Mouse (Mus musculus): ENCODE results near the gene Htra3.

Htra3 gene

GRCm38 (mm10) chr5:35679256-35680155, at the start of gene Htra3:
Gene Htra3 (minus strand): TSS chr5:35679782.
- no peak for DNase-seq

GRCm38 (mm10) chr5:35728957-35729460, 49.4 kb upstream of the Htra3 start:
- peak; percentile 83 for DNase-seq

DNA sequence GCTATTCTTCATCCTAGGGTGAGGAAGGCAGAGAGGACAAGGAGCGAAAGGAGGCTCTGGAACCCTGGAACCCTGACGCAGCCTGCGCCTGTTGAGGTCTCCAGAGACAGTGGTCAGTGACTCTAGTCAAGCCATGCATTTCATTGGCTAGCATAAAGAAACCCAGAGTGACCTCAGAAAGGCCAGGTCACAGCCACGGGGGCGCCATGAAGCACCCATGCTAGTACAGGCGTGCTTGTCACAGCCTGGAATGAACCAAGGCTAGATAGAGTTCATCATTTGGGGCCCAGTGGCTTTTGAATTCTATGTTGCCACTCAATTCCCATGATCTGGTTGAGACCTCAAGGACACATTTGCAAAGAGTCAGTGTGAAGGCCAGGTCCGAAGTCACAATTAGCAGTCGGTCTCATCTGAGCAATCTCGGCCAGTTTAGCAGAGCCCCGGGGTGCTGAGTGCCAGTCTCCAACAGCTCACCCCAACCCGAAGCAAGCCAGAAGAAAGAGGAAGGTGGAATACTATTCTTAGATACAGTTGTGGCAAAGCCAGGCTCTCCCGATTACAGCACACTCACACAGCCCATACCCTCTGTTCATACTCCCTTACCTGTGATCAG, 48.9 kb upstream of the Htra3 start:
- DNase-seq: no peak

- DNase-seq: no peak
Measured at GRCm38 (mm10) chr5:35727447-35727846, 47.9 kb upstream of the Htra3 start.

- no peak for DNase-seq
Measured at GRCm38 (mm10) chr5:35725840-35726239, 46.3 kb upstream of the Htra3 start.

DNA sequence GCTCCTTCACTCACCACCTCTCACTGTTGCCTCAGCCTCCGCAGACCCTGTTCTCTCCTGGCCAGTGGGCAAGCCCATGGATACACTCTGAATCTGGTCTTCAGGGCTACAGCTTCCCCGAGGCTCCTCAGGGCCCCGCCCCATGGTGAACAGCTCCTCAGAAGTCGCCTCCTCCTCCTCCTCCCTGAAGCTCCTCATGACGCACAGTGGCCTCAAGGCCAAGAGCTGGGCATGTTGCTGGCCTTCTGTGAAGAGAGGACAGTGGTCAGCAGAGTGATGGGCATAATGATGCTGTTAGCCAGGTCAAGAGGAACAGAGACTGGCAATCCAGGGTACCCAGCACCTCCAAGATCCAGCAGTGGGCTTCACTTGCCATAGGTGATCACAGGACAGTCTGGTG, 44.3 kb upstream of the Htra3 start:
- no peak for DNase-seq

DNA sequence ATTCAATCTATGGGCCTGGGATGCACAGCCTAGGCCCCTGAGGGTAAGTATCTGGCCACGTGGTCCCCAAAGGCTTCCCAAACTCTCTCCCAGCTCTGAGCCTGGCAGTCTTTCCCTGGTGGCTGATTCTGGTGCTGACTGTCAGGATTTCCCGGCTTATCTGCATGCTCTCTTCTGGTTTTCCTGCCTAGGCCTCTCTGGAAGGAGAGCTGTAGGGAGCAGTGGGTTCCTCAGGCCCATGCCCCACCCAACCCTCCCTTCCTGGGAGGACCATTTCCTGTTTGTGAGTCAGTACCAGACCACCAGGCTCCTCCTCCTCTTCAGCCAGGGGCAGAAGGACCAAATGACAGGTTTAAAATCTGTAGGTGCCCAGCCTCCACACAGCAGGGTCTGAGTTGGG, 43.1 kb upstream of the Htra3 start:
- no peak for DNase-seq

GRCm38 (mm10) chr5:35721933-35722332, 42.4 kb upstream of the Htra3 start:
- DNase-seq: no peak

- no peak for DNase-seq
Measured at GRCm38 (mm10) chr5:35719880-35720279, 40.3 kb upstream of the Htra3 start.

GRCm38 (mm10) chr5:35719343-35719742, 39.8 kb upstream of the Htra3 start:
- DNase-seq: no peak

DNA sequence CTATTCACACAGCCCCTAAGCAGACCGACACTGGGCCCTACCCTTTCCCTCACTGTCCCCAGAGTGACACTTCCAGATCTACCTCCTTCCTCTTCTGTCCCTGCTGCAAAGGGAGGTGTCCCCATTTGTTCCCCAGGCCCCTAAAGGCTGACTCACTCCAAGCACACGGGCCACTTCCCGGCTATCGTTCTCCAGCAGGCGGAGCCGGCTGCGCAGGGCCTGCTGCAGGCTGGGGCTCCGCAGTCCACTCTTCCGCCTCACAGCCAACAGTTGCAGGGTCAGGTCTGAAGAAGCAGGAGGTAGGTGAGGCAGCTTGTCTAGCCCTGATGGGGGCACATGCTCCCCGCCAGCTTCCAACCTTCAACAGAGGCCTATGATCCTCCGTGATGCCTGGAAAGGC, 39.2 kb upstream of the Htra3 start:
- no peak for DNase-seq

DNA sequence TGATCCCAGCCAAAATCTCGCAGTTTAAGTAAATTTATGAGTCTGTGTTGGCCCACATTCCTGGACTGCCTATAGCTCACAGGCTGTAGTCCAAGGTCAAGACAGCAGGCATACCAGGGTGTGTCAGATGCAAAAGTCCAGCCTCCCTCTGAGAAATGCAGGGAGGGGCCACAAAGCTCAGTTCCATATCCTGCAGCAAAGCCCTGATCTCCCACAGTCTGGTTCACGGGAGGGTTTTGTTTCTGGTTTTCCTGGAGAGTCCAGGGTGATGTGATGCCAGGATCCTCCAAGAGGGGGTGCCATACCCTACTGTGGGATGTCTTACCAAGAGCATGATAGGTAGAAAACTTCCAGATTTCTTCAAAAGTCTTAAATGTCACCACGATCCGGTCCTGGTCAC, 38.4 kb upstream of the Htra3 start:
- DNase-seq: peak; percentile 43 to 54

DNA sequence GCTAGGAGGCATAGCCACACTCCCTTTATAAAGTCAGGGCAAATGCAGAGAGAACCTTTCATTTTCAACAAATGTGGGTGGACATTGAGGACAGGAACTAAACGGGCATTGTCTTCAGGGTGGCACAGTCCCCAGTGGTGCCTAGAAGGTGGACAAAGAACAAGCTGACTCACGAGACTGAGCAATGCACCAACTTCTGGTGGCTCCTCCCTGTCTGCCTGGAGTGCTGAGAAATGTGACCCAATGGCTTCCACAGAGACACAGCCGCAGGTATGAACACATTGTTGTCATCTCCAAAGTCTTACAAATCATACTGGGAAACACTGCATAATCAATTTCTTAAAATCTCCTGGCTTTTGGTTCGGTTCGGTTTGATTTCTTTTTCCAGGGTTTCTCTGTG, 37.9 kb upstream of the Htra3 start:
- DNase-seq: no peak

DNA sequence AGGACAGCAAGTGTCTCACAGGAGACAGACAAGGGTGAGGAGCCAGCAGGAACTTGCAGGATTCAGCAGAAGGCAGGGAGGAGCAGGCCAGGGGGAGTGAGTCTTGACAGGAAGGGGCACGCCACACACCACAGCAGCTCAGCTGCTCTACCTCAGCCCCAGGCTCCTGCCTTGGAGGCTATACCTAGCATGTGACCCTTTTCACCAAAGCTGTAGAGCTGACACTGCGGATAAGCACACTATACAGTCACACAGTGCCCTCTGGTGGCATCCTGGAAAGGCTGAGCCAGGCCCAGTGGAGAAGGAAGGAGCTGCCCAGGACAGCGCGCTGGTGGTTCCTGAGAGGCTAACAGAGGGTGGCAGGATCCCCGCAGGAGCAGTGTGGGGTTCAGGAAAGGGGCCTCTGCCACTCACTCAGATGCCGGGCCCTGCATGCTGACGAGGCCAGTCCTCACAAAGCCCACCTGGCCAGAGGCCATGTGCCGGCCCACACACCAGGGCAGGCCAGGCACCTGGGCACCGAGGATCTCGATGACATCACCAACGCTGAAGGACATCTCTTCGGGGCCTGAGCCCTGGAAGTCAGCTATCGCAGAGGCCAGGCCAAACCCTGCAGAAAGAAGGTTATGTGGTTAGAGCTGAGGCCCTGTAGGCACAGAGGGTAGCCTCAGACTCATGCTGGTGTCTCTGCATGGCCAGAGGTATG, 34.2 kb upstream of the Htra3 start:
- peak; percentile 21 to 29 for DNase-seq

GRCm38 (mm10) chr5:35712517-35712916, 32.9 kb upstream of the Htra3 start:
- DNase-seq: no peak

GRCm38 (mm10) chr5:35710931-35711330, 31.3 kb upstream of the Htra3 start:
- DNase-seq: no peak

DNA sequence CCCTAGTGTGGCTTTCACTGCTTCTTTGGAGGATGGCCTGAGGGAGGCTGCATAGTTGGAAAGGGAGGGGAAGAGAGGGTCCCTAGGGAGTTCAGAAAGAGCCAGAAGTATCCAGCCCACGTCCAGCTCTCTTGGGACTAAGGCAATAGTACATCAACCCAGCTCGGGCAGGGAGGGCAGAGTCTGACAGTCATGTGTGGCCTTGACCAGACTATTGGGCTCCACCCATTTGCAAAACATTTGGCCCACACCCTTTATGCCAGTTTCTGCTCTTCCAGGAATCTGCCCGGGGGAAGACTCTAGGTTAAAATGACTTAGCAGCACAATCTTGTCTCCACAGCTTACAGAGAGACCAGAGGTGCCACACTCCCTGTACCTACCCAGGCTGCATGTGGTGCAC, 30.9 kb upstream of the Htra3 start:
- DNase-seq: no peak

DNA sequence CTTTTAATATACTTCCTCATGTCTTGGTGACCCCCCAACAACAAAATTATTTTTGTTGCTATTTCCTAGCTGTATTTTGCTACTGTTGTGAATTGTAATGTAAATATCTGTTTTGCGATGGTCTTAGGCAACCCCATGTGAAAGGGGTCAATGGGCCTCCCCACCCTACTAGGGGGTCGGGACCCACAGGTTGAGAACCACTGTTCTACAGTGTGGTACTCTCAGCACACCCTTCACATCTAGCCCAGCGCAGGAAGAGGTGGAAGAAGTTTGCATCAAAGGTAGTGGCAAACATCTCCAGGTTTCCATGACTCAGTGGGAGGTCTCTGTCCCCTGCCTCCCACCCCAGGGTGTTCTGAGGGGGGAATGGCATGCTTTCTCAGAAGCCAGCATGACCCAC, 25.8 kb upstream of the Htra3 start:
- DNase-seq: no peak

- no peak for DNase-seq
Measured at GRCm38 (mm10) chr5:35703814-35704213, 24.2 kb upstream of the Htra3 start.

GRCm38 (mm10) chr5:35703183-35703582, 23.6 kb upstream of the Htra3 start:
- DNase-seq: no peak

DNA sequence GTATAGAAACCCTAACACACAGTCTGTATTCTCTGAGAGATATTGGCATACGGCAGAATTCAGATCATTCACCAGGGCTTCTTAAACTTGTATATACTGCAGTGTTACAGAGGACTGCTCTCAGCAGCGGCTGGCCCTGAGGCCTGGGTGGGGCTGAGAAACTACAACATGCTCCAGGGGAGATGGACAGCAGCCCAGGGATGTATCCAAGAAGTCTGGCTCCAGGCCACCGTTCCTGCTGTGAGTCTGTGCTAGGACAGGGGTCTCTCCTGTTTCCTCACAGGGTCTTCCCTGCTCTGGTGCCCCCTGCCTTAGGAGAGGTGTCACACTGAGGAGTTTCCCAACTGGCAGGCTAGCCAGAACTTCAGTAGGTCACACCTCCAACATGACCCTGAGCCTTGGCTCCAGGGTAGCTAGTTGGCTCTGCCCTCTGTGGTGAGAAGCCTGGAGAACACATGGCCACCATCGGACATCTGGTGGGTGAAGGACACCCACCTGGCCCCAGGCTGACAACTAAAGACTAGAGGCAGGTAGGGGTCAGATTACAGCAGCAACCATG, 23.1 kb upstream of the Htra3 start:
- DNase-seq: no peak

- DNase-seq: peak; percentile 78 to 79
Measured at GRCm38 (mm10) chr5:35701042-35701441, 21.5 kb upstream of the Htra3 start.

GRCm38 (mm10) chr5:35695815-35696214, 16.2 kb upstream of the Htra3 start:
- DNase-seq: peak in 1 of 2 experiments; percentile 12
